Mouse (Mus musculus) lung, postnatal 10 days (tissue): ENCODE results near the gene Stt3b.
A peak's percentile ranks its signal among the peaks of the same experiment; 100 is the strongest.
"Not testable (repeated sequence)": the region's sequence is repeated elsewhere in the genome, so short reads cannot be mapped to it uniquely, and the experiment has no call there.

Source experiments
- DNase-seq: peaks from one replicate; pipeline ENCODE4 v3.0.0; 2021

Gene Stt3b

GRCm38 (mm10) chr9:115317049-115317448 lies 6.8 kb upstream of the Stt3b start:
- no peak for DNase-seq

GRCm38 (mm10) chr9:115314556-115314955 lies 4.3 kb upstream of the Stt3b start:
- DNase-seq, result peak; percentile 47

GRCm38 (mm10) chr9:115313830-115314229 lies 3.6 kb upstream of the Stt3b start:
- DNase-seq, result no peak

- peak; percentile 33 for DNase-seq
These were observed 951 bp upstream of the Stt3b start for GRCm38 (mm10) chr9:115311223-115311520.

GRCm38 (mm10) chr9:115309977-115310345 lies 260 bp downstream of the Stt3b start:
- no peak for DNase-seq

DNA sequence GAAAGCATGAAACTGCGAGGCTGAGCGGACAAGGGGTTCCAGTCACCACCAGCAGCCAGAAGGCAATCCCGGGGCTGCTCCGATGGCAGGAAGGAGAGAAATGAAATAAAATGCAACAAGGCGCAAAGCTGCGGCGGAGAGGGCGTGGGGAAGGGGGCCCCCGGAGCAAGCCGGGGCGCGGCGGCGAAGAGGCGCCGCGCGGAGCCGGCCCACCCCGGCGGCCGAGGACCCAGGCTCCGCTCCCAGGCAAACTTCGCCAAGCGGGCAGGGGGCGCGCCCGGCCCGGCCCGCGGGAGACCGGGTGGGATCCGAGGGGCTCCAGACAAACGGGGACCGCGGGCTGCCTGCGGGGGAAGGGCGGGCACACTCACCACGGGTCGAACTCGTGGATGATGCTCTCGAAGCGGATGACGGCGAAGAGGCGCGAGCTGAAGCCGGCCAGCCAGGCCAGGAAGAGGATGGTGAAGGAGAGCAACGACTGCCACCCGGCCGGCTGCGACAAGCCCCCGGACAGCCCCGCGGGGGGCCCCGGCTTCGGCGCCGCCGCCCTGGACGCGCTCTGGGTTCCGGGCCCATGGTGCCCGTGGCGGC lies 745 bp downstream of the Stt3b start:
- DNase-seq, result peak; percentile 61

DNA sequence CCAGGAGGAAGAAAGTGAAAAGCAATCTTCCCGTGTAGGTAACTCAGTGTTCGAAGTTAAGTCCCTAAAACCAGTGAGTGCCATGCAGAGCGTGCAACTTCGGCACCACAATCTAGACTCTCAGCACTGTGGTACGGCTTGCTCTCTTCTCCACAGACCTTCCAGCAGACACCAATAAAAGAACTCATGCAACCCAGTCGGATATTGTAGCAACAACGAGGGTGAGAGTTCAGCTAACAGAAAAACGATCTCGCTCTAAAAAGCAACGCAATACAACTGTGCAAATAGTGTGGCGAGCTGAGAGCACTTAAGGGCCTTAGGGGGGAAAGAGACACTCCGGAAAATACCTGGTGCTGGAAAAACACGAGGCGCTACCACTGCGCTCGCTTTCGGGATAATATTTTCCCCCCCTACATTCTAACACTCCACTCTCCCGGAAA lies 1.3 kb downstream of the Stt3b start:
- peak; percentile 51 for DNase-seq

DNA sequence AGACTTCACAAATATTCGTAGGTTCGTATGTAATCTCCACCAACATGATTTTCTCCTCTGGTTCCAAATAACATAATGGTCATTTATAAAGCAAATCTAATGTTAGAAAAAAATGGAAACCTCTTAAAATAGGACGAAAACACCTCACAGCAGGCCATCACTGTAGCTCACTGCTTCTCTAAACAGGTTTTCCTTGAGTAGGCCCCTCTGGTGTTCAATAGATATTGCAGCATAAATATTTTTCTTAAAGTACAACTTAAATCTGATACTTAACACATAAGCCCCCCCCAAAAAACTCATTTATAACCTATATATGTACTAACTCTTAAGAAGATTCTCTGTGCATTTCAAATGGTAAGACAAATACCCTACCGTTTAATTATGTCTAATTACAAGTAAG lies 1.8 kb downstream of the Stt3b start:
- no peak for DNase-seq

DNA sequence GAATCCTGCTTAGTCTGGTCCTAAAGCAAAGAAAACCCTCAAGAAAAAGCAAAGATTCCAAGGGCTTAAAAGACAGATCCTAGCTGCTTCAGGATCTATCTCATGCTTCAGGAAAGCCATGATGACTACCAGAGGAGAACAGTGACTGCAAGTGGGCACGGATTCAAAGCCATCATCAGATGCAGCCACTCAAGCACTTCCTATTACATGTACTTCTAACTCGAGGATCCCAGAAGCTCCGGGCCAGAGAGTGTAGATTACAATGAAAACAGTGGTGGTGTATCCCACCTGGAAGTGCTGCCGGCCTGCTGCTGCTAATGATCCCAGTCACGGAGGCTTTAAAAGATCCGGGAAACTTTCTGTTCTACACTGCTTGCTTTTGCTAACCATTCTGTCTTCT lies 4.0 kb downstream of the Stt3b start:
- peak; percentile 42 for DNase-seq

GRCm38 (mm10) chr9:115304149-115304548 lies 6.1 kb downstream of the Stt3b start:
- no peak for DNase-seq

- no peak for DNase-seq
These were observed 8.6 kb downstream of the Stt3b start for GRCm38 (mm10) chr9:115301593-115301992.

GRCm38 (mm10) chr9:115301002-115301579 lies 9.1 kb downstream of the Stt3b start:
- DNase-seq, result no peak

DNA sequence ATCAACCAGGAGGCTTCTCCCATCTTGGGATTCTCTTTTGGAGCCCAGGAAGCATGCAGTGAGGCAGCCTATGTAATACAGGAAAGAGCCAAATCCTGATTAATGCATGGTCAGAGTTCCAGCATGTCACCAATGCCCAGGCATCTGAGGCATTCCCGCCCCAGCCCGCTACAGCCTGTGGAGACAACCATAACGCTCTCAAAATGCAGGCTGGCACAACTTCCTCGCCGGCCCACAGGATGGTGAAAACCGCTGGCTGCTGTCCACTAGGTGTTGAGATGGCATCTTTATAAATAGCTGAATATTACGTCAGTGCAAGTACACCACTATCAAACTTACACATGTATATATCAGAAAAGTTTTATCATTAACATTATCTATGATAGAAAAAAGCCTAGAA lies 13.5 kb downstream of the Stt3b start:
- no peak for DNase-seq

DNA sequence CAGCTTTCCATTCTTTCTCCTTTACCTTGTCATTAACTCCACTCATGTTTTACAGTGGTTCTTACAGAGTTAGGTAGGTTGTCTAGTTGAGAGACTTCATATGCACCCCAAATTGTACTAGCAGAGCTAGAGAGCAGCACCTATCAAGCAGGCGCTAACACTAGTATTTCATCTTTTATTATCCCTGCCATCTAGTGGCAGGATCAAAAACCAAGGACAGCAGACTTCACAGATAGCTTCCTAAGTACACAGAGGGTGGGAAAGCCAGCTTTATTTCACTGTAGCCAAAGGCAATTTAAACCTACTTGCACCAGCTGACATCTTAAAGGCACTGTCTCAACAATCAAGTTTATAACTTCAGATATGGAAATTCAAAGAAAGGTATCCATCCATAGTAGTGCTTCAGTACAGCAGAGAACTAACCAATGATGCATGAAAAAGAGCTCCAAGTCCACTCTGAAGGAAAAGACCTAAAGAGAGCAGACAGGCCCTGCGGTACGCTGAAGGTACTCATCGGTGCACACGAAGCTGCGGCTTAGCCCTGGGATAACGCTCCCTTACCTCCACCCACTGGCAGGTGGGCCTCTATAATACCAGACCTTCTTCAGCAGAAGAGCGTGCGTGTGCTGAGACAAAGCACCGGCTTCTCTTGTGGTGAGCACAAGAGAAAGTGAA lies 16.2 kb downstream of the Stt3b start:
- no peak for DNase-seq

DNA sequence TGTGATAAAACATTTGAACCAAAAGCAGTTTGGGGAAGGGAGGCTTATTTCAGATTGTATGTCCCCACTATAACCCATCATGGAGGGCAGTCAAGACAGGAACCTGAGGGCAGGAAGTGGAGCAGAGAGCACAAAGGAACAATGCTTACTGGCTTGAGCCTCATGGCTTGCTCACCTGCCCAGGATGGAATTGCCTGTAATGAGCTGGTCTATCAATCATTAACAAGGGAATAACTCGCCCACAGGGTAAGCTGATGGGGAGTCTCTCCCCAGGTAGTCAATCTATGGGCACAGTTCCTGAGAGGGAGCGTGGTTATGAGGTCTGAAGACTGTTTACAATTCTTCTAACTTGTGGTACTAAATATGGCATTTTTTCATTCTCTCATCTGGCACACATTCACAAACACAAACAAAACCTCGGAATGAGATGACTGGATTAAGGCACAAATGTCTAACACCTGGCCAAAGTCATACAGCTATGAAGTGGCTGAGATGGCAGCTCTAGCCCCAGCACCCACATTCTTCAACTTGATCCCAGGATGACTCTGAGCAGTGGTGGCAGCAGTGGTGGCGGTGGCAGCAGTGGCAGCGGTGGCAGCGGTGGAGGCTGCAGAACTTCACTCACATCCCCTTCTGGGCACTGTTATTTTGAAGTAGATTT lies 22.3 kb downstream of the Stt3b start:
- DNase-seq, result no peak

GRCm38 (mm10) chr9:115284385-115284784 lies 25.8 kb downstream of the Stt3b start:
- no peak for DNase-seq

DNA sequence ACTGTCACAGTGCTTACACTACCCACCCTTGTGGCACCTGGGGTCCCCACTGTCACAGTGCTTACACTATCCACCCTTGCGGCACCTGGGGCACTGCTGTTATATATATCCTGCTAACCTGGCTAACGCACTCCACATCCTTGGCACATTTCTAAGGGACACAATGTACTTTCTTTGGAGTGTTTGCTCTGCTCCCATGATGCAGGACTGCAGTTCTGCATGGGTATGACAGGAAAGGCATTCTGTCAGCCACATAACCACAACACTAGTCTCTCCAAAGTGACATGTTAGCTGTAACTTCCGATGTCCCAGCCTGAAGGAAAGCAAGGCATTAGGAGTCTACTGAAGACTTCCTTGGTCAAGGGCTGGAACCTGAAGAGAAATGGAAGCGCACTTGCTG lies 26.8 kb downstream of the Stt3b start:
- no peak for DNase-seq

DNA sequence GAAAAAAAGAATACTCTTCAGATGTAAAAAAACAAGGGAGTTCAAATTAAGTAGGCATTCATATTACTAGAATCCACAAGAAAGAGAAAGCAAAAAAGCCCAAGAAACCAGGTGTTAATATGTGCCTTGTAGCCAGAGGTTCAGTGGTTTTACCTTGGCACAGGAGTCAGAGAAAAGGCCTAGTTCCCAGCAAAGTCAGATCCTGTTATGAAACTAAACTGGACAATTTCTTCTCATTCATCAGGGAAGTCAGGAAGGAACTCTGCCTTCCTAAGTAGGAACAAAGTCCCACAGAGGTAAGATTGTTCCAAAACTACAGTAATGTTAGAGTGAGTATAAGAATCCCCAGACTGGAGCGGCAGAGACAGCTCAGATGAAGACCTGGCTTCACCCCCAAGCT lies 31.6 kb downstream of the Stt3b start:
- DNase-seq, result no peak

DNA sequence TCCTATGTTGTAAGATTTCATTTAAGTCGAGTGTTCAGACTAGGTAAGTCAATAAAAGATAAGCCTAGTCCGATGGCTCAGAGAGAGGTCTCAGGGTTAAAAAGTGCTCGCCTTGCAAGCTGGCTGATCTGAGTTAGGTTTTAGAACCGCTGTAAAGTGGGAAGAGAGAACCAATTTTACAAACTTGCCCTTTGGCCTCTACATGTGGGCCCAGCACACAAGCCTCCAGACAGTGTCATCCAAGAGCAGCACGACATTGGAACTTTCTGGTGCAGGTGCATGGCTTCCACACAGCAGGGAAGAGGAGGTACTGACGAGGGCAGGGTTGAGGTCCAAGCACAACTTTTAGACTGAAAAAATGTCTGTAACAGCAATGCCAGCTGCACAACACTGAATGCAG lies 35.4 kb downstream of the Stt3b start:
- no peak for DNase-seq

DNA sequence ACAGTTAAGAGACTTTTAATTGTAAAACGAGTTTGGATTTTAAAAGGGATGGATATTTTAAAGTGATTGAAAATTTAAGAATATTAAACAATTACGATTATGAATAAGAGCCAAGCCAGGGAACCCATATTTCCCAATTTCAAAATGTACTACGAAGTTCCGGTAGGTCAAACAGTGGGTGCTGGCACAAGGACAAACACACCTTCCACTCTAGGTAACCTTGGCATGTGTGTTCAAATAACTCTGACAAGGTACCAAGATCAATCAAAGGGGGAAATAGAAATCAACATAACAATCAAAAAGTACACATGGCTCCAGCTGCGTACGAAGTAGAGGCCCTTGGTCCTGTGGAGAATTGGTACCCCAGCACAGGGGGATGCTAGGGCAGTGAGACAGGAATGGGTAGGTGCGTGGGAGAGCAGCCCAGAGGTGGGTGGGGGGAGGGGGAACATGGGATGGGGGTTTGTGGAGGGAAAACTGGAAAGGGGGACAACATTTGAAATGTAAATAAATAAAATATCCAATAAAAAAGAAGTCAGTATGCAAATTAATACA lies 37.0 kb downstream of the Stt3b start:
- DNase-seq, result no peak

GRCm38 (mm10) chr9:115272451-115272850 lies 37.8 kb downstream of the Stt3b start:
- DNase-seq, result not testable (repeated sequence)

DNA sequence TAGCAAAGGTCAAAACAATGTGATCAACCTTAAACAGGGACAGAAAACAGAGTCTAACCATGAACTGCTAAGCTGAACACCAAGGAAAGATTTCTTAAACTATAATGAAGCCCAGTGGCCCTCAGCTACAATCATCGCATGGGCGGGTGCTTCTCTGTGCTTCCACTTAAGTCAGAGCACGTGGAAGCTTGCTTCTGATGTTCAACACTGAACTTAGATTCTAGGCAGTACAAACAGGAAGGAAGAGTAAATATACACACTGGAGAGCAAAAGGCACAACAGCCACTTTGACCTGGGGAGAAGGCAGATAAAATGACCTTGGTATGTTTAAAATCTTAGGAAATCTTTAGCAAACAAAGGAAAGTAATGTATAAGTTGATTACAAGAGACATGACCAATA lies 38.7 kb downstream of the Stt3b start:
- no peak for DNase-seq

DNA sequence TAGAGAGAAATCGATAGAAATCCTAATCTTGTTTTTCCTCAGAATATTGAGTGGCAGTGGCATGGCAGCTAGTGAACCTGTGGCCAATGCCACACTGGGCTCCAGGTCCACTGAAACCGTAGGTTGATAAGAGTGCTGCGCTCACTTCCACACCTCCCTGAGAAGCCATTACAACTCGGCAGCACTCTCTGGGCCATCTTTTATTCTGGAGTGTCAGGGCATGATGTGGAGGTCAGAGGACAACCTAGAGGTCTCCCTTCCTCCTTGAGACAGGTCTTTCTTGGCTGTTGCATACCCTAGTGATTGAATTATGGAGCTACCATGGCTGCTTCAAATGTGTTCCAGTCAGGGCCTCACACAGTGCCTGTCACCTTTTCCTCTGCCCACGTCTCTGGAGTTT lies 48.3 kb downstream of the Stt3b start:
- no peak for DNase-seq

DNA sequence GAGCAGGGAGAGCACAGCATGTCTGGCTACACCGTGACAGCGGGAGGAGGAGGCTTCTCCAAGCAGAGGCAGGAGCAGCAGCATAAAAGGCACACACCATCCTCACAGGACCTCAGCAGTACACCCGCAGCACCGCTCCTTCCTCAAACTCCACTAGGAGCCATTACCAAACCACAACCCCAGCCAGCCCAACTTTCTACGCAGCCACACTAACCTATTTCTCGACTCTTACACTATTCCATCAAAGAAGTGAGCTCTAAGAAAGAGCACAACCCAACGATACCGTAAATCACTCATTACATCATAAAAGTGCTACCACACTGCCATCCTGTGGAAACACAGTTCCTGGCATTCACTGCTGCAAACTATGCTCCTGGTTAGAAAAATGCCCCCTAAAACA lies 48.8 kb downstream of the Stt3b start:
- DNase-seq, result peak; percentile 50
